Mouse (Mus musculus): ENCODE measurements at regions not wholly inside any gene's neighbourhood (a gene's known extent, or its start where the extent isn't known, plus 50 kb on each side); places are given as distances from the start of the nearest gene placed in this dataset.

GRCm38 (mm10) chr14:64592176-64592575, 488.1 kb downstream of the Prss52 start:
- ATAC-seq (replicated peaks; ENCODE audit: low FRiP score, low TSS enrichment, poor library complexity, severe bottlenecking), result no peak

DNA sequence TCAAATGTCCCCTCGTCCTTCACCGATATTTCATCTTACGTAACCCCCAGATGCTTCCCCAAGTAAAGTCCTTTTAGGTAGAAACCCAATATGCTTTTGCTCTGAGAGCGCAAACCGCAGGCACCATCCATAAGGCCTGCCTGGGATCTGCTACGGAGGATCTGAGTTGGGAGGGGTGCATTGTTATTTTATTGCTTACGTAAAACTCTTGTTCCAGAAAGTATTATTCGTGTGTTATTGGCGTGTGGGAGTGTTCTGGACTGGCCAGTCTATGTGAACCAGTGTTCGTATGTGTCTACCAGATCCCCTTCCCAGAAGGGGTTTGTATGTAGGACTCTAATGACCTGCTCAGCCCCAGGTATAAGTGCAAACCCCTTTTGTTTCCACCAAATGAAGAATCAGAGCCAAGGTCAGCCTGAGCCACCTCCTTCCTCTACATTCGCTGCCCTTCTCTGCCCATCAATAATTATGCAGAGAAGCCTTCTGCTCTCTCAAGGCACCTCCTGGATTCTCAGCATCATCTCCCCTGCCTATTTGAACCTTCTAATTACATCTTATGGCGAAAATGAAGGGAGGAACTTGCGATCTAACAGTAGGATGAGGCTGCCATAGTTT, 488.7 kb downstream of the Prss52 start:
- ATAC-seq (replicated peaks; ENCODE audit: low FRiP score, low TSS enrichment, poor library complexity, severe bottlenecking), result no peak

GRCm38 (mm10) chr14:64593564-64593963, 489.5 kb downstream of the Prss52 start:
- no peak for ATAC-seq (replicated peaks; ENCODE audit: low FRiP score, low TSS enrichment, poor library complexity, severe bottlenecking)

GRCm38 (mm10) chr14:64594021-64594561, 490.0 kb downstream of the Prss52 start:
- ATAC-seq (replicated peaks; ENCODE audit: low FRiP score, low TSS enrichment, poor library complexity, severe bottlenecking), result no peak

DNA sequence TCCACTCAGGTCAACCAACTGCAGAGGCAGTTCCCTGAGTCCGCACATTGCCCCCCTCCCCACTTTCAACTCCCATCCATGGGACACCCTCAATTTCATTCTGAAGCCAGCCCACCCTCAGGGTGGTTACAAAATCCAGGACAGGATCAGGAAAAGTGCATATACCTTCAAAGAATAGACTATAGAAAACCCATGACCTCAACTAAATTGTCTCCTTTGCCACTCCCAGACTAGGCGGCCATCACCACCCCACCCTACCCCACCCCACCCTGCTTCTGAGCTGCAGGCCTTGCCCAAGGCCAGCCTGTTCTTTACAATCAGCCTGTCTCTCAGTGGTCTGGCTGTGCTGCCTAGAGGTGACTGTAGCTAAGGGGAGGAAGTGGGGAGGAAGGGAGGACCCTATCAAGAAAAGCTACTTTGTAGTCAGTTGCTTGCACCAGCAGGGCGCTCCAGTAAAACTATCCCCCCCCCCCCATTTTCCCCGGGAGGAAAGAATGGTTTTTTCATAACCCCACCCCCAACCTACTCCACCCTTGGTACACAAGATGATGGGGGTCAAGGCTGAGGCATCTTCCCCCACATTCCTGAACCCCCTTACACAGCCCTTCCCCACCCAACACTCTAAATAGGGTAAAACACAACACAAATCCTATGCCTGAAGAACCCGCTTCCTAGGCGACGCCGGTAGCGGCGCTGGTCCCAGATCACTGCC, 490.9 kb downstream of the Prss52 start:
- ATAC-seq (replicated peaks; ENCODE audit: low FRiP score, low TSS enrichment, poor library complexity, severe bottlenecking), result no peak

GRCm38 (mm10) chr14:64595523-64595889, 491.4 kb downstream of the Prss52 start:
- no peak for ATAC-seq (replicated peaks; ENCODE audit: low FRiP score, low TSS enrichment, poor library complexity, severe bottlenecking)

DNA sequence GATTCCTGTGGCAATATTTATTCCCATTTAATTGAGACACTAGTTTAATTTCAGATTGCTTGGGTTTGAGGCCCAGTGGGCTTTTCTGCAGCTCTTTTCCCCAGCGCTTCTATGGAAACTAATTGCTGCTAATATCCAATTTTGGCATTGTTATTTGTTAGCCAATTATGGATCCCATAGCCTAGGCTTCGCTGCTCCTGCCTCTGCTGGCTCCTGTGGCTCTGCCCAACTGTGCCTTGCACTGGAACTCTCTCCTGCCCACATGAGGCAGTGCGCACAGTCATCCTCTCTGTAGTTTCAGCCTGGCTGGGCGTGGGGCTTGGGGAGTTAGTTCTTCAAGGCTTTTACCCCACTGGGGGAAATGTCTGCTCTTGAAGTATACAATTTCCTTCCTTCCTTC, 491.8 kb downstream of the Prss52 start:
- no peak for ATAC-seq (replicated peaks; ENCODE audit: low FRiP score, low TSS enrichment, poor library complexity, severe bottlenecking)

GRCm38 (mm10) chr14:64597218-64597617, 493.1 kb downstream of the Prss52 start:
- no peak for ATAC-seq (replicated peaks; ENCODE audit: low FRiP score, low TSS enrichment, poor library complexity, severe bottlenecking)
